In genomic region chr12:77039295-77039952, GRCm38 (mm10) we compare ENCODE assay signal across 8 mouse cellular contexts.
A peak's percentile ranks its signal among the peaks of the same experiment; 100 is the strongest.
DNase-seq lines count a peak whose midpoint lies in the region; ATAC-seq and TF ChIP-seq lines count a peak whose summit lies in the region.

No protein-coding gene starts in this region.

- peak; percentile 78 for TF ChIP-seq CTCF in ES-Bruce4 (IDR thresholded peaks at IDR 0.05; ENCODE audit: low read depth, low read length)
- TF ChIP-seq CTCF in cerebellum, adult 2 months (IDR thresholded peaks at IDR 0.05; ENCODE audit: borderline replicate concordance, insufficient read depth, low read depth, low read length), result peak; percentile 37; the same call in 1 of the 2 replicates
- TF ChIP-seq CTCF in lung, adult 2 months (IDR thresholded peaks at IDR 0.05; ENCODE audit: insufficient read depth, low read length), result peak; percentile 27; the same call in 1 of the 2 replicates

- H3K4me2 ChIP-seq in kidney, embryonic 14.5 days (replicated peaks; ENCODE audit: low read depth, low read length), result no peak overlapping the region
- H3K4me2 ChIP-seq in kidney, embryonic 16.5 days (replicated peaks; ENCODE audit: low read depth, low read length), result no peak overlapping the region
- no peak overlapping the region for H3K4me2 ChIP-seq in intestine, embryonic 15.5 days (replicated peaks)

- no peak overlapping the region for H3K4me3 ChIP-seq in kidney, embryonic 14.5 days (ENCODE audit: low read length)
- H3K4me3 ChIP-seq in kidney, embryonic 16.5 days (ENCODE audit: low read length), result no peak overlapping the region
- H3K4me3 ChIP-seq in ES-Bruce4 (ENCODE audit: low read depth, low read length), result 0 out of 2 replicates have a peak overlapping the region, but pooled peaks have one; percentile 5
- no peak overlapping the region for H3K4me3 ChIP-seq in cerebellum, adult 2 months (replicated peaks; ENCODE audit: insufficient read depth, low read depth, low read length)
- no peak overlapping the region for H3K4me3 ChIP-seq in lung, adult 2 months (replicated peaks; ENCODE audit: extremely low read depth, low read depth, low read length)
- H3K4me3 ChIP-seq in intestine, embryonic 15.5 days (replicated peaks), result no peak overlapping the region

- H3K27me3 ChIP-seq in kidney, embryonic 14.5 days (ENCODE audit: control insufficient read depth, insufficient read depth, low read length), result no peaks in the 10 kb centered on the region
- no peaks in the 10 kb centered on the region for H3K27me3 ChIP-seq in kidney, embryonic 16.5 days (ENCODE audit: insufficient read depth, low read length)
- no peaks in the 10 kb centered on the region for H3K27me3 ChIP-seq in ES-Bruce4 (ENCODE audit: control insufficient read depth, insufficient read depth, low read length, poor library complexity, severe bottlenecking)
- no peaks in the 10 kb centered on the region for H3K27me3 ChIP-seq in cerebellum, adult 2 months (ENCODE audit: control insufficient read depth, insufficient read depth, low read length)
- H3K27me3 ChIP-seq in splenic B cell, adult 2 months (ENCODE audit: control insufficient read depth, insufficient read depth, low read length, poor library complexity, severe bottlenecking), result no peaks in the 10 kb centered on the region
- no peaks in the 10 kb centered on the region for H3K27me3 ChIP-seq in intestine, embryonic 15.5 days (replicated peaks)

- no peaks in the 10 kb centered on the region for H3K36me3 ChIP-seq in kidney, embryonic 14.5 days (ENCODE audit: control insufficient read depth, insufficient read depth, low read length)
- no peaks in the 10 kb centered on the region for H3K36me3 ChIP-seq in kidney, embryonic 16.5 days (ENCODE audit: insufficient read depth, low read length)
- H3K36me3 ChIP-seq in ES-Bruce4 (ENCODE audit: control insufficient read depth, insufficient read depth, low read length, poor library complexity, severe bottlenecking), result no peaks in the 10 kb centered on the region
- H3K36me3 ChIP-seq in splenic B cell, adult 2 months (ENCODE audit: control insufficient read depth, insufficient read depth, low read length, poor library complexity, severe bottlenecking), result no peaks in the 10 kb centered on the region
- H3K36me3 ChIP-seq in intestine, embryonic 15.5 days, result no peaks in the 10 kb centered on the region

- TF ChIP-seq POLR2A in ES-Bruce4 (IDR thresholded peaks at IDR 0.05; ENCODE audit: insufficient read depth, low read length), result no peak
- TF ChIP-seq POLR2A in cerebellum, adult 2 months (IDR thresholded peaks at IDR 0.05; ENCODE audit: borderline replicate concordance, insufficient read depth, low read length), result no peak
- TF ChIP-seq POLR2A in lung, adult 2 months (IDR thresholded peaks at IDR 0.05; ENCODE audit: borderline replicate concordance, extremely low read depth, low read depth, low read length), result no peak

- no peak for TF ChIP-seq EP300 in ES-Bruce4 (IDR thresholded peaks at IDR 0.05; ENCODE audit: insufficient read depth, low read depth, low read length)

- no peaks in the 10 kb centered on the region for H3K4me1 ChIP-seq in kidney, embryonic 14.5 days (ENCODE audit: control insufficient read depth, insufficient read depth, low read length)
- no peaks in the 10 kb centered on the region for H3K4me1 ChIP-seq in kidney, embryonic 16.5 days (ENCODE audit: insufficient read depth, low read length)
- H3K4me1 ChIP-seq in ES-Bruce4 (ENCODE audit: control insufficient read depth, insufficient read depth, low read length), result no peaks in the 10 kb centered on the region
- no peaks in the 10 kb centered on the region; the same call in 1 of the 2 replicates for H3K4me1 ChIP-seq in cerebellum, adult 2 months (ENCODE audit: control insufficient read depth, insufficient read depth, low read length)
- peaks cover 4% of the 10 kb centered on the region for H3K4me1 ChIP-seq in lung, adult 2 months (ENCODE audit: control insufficient read depth, insufficient read depth, low read length)
- no peaks in the 10 kb centered on the region for H3K4me1 ChIP-seq in intestine, embryonic 15.5 days (replicated peaks)

- no peak overlapping the region for H3K9ac ChIP-seq in kidney, embryonic 14.5 days (ENCODE audit: low read depth, low read length)
- H3K9ac ChIP-seq in kidney, embryonic 16.5 days (replicated peaks; ENCODE audit: low read length), result no peak overlapping the region
- no peak overlapping the region for H3K9ac ChIP-seq in ES-Bruce4 (ENCODE audit: low read depth, poor library complexity, severe bottlenecking)
- H3K9ac ChIP-seq in intestine, embryonic 15.5 days, result no peak overlapping the region

- peak; percentile 48 to 59 for DNase-seq in cerebellum, adult 2 months
- no peak for DNase-seq in lung, adult 2 months
- DNase-seq in splenic B cell, adult 2 months (ENCODE audit: low read depth, low spot score), result peak; percentile 75
- DNase-seq in urinary bladder, postnatal 25 days (ENCODE audit: low spot score), result no peak

- 83% methylated on average over 17 of the region's 17 CpGs for WGBS in kidney, embryonic 14.5 days
- WGBS in kidney, embryonic 16.5 days, result 77% methylated on average over 17 of the region's 17 CpGs
- 40% methylated on average over 17 of the region's 17 CpGs for WGBS in cerebellum, adult 2 months
- WGBS in lung, adult 2 months, result 58% methylated on average over 17 of the region's 17 CpGs
- 81% methylated on average over 17 of the region's 17 CpGs for WGBS in intestine, embryonic 15.5 days

- no peaks in the 10 kb centered on the region for H3K9me3 ChIP-seq in kidney, embryonic 14.5 days (ENCODE audit: control insufficient read depth, low read length)
- H3K9me3 ChIP-seq in kidney, embryonic 16.5 days (ENCODE audit: low read length), result no peaks in the 10 kb centered on the region
- no peaks in the 10 kb centered on the region for H3K9me3 ChIP-seq in ES-Bruce4 (replicated peaks; ENCODE audit: control insufficient read depth, insufficient read depth, low read length, poor library complexity, severe bottlenecking)
- no peaks in the 10 kb centered on the region for H3K9me3 ChIP-seq in intestine, embryonic 15.5 days

- H3K27ac ChIP-seq in kidney, embryonic 14.5 days (ENCODE audit: low read depth, low read length), result no peak overlapping the region
- H3K27ac ChIP-seq in kidney, embryonic 16.5 days (ENCODE audit: low read length), result no peak overlapping the region
- no peak overlapping the region for H3K27ac ChIP-seq in ES-Bruce4 (ENCODE audit: insufficient read depth, low read length)
- H3K27ac ChIP-seq in cerebellum, adult 2 months (ENCODE audit: insufficient read depth, low read length), result no peak overlapping the region
- H3K27ac ChIP-seq in intestine, embryonic 15.5 days, result no peak overlapping the region

- ATAC-seq in kidney, embryonic 14.5 days (ENCODE audit: low FRiP score, low TSS enrichment), result peak; percentile 30; the same call in 1 of the 2 replicates
- no peak for ATAC-seq in kidney, embryonic 16.5 days (ENCODE audit: low FRiP score, low TSS enrichment)
- no peak for ATAC-seq in intestine, embryonic 15.5 days

Comparison
In these comparisons a context has a peak if more than half of its experiments do, and no peak if none do; other contexts are left out.
1. CTCF ChIP-seq: peak in every context shown above with its lines; median percentile 78 in ES-Bruce4; 37 in cerebellum, adult 2 months; 27 in lung, adult 2 months.
2. DNase-seq: peak in cerebellum, adult 2 months (2 of 2) and splenic B cell, adult 2 months (single experiment); none in lung, adult 2 months (single experiment) and urinary bladder, postnatal 25 days (single experiment).